Mouse (Mus musculus) B cell, adult 2 months (primary cell): ENCODE measurements around the gene Mcts2.
"Not testable (repeated sequence)": the region's sequence is repeated elsewhere in the genome, so short reads cannot be mapped to it uniquely, and the experiment has no call there.

ENCODE experiments used
- DNase-seq, 2 experiments: peaks; one replicate each; pipeline ENCODE4 v3.0.0; 2022

Gene Mcts2

GRCm38 (mm10) chr2:152686806-152687267 is at the start of gene Mcts2:
Gene Mcts2, plus strand, starts transcription at chr2:152687035.
- peak; percentile 4 to 6 for DNase-seq

GRCm38 (mm10) chr2:152637381-152637780 is 49.5 kb upstream of the Mcts2 start:
- DNase-seq, result no peak

GRCm38 (mm10) chr2:152638865-152639264 is 48.0 kb upstream of the Mcts2 start:
- no peak for DNase-seq

GRCm38 (mm10) chr2:152639406-152640113 is 47.3 kb upstream of the Mcts2 start:
- no peak for DNase-seq

- DNase-seq, result no peak
Measured at GRCm38 (mm10) chr2:152652901-152653620, 33.8 kb upstream of the Mcts2 start.

- DNase-seq, result no peak
Measured at GRCm38 (mm10) chr2:152653874-152654715, 32.7 kb upstream of the Mcts2 start.

- DNase-seq, result peak; percentile 13 to 26
Measured at GRCm38 (mm10) chr2:152657398-152657797, 29.4 kb upstream of the Mcts2 start.

- DNase-seq, result no peak
Measured at GRCm38 (mm10) chr2:152661163-152661562, 25.7 kb upstream of the Mcts2 start.

- DNase-seq, result not testable (repeated sequence)
Measured at GRCm38 (mm10) chr2:152666191-152666590, 20.6 kb upstream of the Mcts2 start.

GRCm38 (mm10) chr2:152669256-152669638 is 17.6 kb upstream of the Mcts2 start, which contains the start of gene H13:
Gene H13, plus strand, starts transcription at chr2:152669461.
- DNase-seq, result peak; percentile 96

- no peak for DNase-seq
Measured at GRCm38 (mm10) chr2:152669639-152670484, 17.0 kb upstream of the Mcts2 start.

- peak; percentile 68 to 70 for DNase-seq
Measured at GRCm38 (mm10) chr2:152670983-152671641, 15.7 kb upstream of the Mcts2 start.

- peak; percentile 57 to 62 for DNase-seq
Measured at GRCm38 (mm10) chr2:152671642-152671999, 15.2 kb upstream of the Mcts2 start.

- no peak for DNase-seq
Measured at GRCm38 (mm10) chr2:152672166-152672565, 14.7 kb upstream of the Mcts2 start.

- DNase-seq, result no peak
Measured at GRCm38 (mm10) chr2:152674148-152674547, 12.7 kb upstream of the Mcts2 start.

GRCm38 (mm10) chr2:152675252-152675791 is 11.5 kb upstream of the Mcts2 start:
- DNase-seq, result no peak

GRCm38 (mm10) chr2:152678302-152678701 is 8.5 kb upstream of the Mcts2 start:
- DNase-seq, result peak; percentile 27 to 29

- DNase-seq, result no peak
Measured at GRCm38 (mm10) chr2:152678925-152679324, 7.9 kb upstream of the Mcts2 start.

- DNase-seq, result no peak
Measured at GRCm38 (mm10) chr2:152679701-152680355, 7.0 kb upstream of the Mcts2 start.

- no peak for DNase-seq
Measured at GRCm38 (mm10) chr2:152683086-152683485, 3.7 kb upstream of the Mcts2 start.

- DNase-seq, result no peak
Measured at GRCm38 (mm10) chr2:152686399-152686798, 436 bp upstream of the Mcts2 start.
